Mouse (Mus musculus) cerebellum, adult 2 months (tissue): ENCODE data around the gene Trp53bp1.

Experiments
- CTCF ChIP-seq: fragments of 200-500 bp; IDR thresholded peaks from 2 replicates; pipeline ENCODE4 v1.5.1; 2011; ENCODE audit warnings: low read depth, mild to moderate bottlenecking, control low read depth, low read length, moderate library complexity, borderline replicate concordance; ENCODE audit not compliant: insufficient read depth
- POLR2A ChIP-seq: fragments of 200-500 bp; IDR thresholded peaks from 2 replicates; pipeline ENCODE4 v1.6.1; 2011; ENCODE audit warnings: low read length, control low read depth, borderline replicate concordance; ENCODE audit not compliant: insufficient read depth

DNA sequence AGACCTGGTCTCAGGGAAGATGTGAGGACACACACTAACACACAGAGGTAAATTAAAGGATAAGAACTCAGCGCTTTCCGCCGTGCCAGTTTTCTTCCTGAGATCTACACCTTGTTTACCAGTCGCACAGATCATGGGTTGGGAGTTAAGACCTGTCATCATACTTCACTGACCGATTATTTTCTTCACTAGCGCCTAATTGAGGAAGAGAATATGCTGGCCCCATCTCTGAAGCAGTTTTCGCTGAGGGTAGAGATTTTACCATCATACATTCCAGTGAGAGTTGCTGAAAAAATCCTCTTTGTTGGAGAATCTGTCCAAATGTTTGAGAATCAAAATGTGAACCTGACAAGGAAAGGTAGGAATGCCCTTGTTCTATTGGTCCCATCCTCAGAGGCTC, 87.1 kb downstream of the Trp53bp1 start:
- TF ChIP-seq CTCF (no peak), POLR2A (no peak)
